In genomic region chr13:55472132-55473022, GRCm38 (mm10) we compare ENCODE assay signal across 8 mouse cellular contexts. TPM values are rescaled to one million over a fixed set of nuclear protein-coding genes. Genes with fewer than 3 reads are reported as not detected.
DNase-seq lines count a peak whose midpoint lies in the region; ATAC-seq lines count a peak whose summit lies in the region.

No protein-coding gene starts in this region.

- under 1% methylated on average over 91 of the region's 103 CpGs for WGBS in forebrain, embryonic 14.5 days
- WGBS in intestine, embryonic 14.5 days: under 1% methylated on average over 97 of the region's 103 CpGs
- WGBS in liver, embryonic 13.5 days (ENCODE audit: insufficient replicate concordance): under 1% methylated on average over 100 of the region's 103 CpGs
- WGBS in neural tube, embryonic 13.5 days: under 1% methylated on average over 92 of the region's 103 CpGs

- peak; percentile 49 to 65 for DNase-seq in spleen, adult 18-20 months
- DNase-seq in spleen, adult 12 weeks (ENCODE audit: low spot score): no peak
- DNase-seq in c-Kit-positive CD71-positive TER-119-negative erythroid progenitor cells, embryonic 14.5 days (ENCODE audit: low read depth): peak; percentile 27
- peak; percentile 79 for DNase-seq in forebrain, embryonic 14.5 days (ENCODE audit: low spot score)
- DNase-seq in intestine, embryonic 14.5 days (ENCODE audit: low spot score): peak; percentile 84
- no peak for DNase-seq in liver, embryonic 13.5 days
- peak; percentile 42 for DNase-seq in urinary bladder, postnatal 25 days (ENCODE audit: low spot score)

- ATAC-seq in forebrain, embryonic 14.5 days: peak; percentile 54
- ATAC-seq in intestine, embryonic 14.5 days (replicated peaks; ENCODE audit: low FRiP score, low TSS enrichment, low read depth): peak; percentile 54
- peak; percentile 46; the same call in 1 of the 2 replicates for ATAC-seq in liver, embryonic 13.5 days (ENCODE audit: low read depth)
- peak; percentile 60 for ATAC-seq in neural tube, embryonic 13.5 days (ENCODE audit: low read depth)

- H3K27ac ChIP-seq in forebrain, embryonic 14.5 days (ENCODE audit: low read depth, low read length): peak overlapping the region; percentile 92
- H3K27ac ChIP-seq in intestine, embryonic 14.5 days (ENCODE audit: low read depth): peak overlapping the region; percentile 60
- H3K27ac ChIP-seq in liver, embryonic 13.5 days: no peak overlapping the region
- H3K27ac ChIP-seq in neural tube, embryonic 13.5 days (replicated peaks): peak overlapping the region; percentile 92

- H3K4me3 ChIP-seq in forebrain, embryonic 14.5 days (ENCODE audit: low read depth, low read length): peak overlapping the region; percentile 48
- H3K4me3 ChIP-seq in intestine, embryonic 14.5 days (ENCODE audit: low read depth, low read length): peak overlapping the region; percentile 54
- H3K4me3 ChIP-seq in liver, embryonic 13.5 days (replicated peaks): peak overlapping the region; percentile 63
- peak overlapping the region; percentile 49 for H3K4me3 ChIP-seq in neural tube, embryonic 13.5 days

- H3K27me3 ChIP-seq in forebrain, embryonic 14.5 days (replicated peaks; ENCODE audit: control insufficient read depth, insufficient read depth, low read length): no peaks in the 10 kb centered on the region
- no peaks in the 10 kb centered on the region for H3K27me3 ChIP-seq in intestine, embryonic 14.5 days (replicated peaks; ENCODE audit: control insufficient read depth, insufficient read depth, low read length)
- H3K27me3 ChIP-seq in liver, embryonic 13.5 days: peaks cover 94% of the 10 kb centered on the region
- no peaks in the 10 kb centered on the region for H3K27me3 ChIP-seq in neural tube, embryonic 13.5 days

- no peaks in the 10 kb centered on the region for H3K9me3 ChIP-seq in forebrain, embryonic 14.5 days (replicated peaks; ENCODE audit: control insufficient read depth, low read length)
- H3K9me3 ChIP-seq in intestine, embryonic 14.5 days (ENCODE audit: control insufficient read depth, low read length): no peaks in the 10 kb centered on the region
- H3K9me3 ChIP-seq in liver, embryonic 13.5 days (replicated peaks): no peaks in the 10 kb centered on the region
- no peaks in the 10 kb centered on the region for H3K9me3 ChIP-seq in neural tube, embryonic 13.5 days

- peak overlapping the region; percentile 100 for H3K4me2 ChIP-seq in forebrain, embryonic 14.5 days (ENCODE audit: low read length)
- H3K4me2 ChIP-seq in intestine, embryonic 14.5 days (ENCODE audit: low read length): peak overlapping the region; percentile 100
- H3K4me2 ChIP-seq in liver, embryonic 13.5 days: peak overlapping the region; percentile 89
- peak overlapping the region; percentile 93 for H3K4me2 ChIP-seq in neural tube, embryonic 13.5 days

- peaks cover 45% of the 10 kb centered on the region for H3K36me3 ChIP-seq in forebrain, embryonic 14.5 days (ENCODE audit: control insufficient read depth, insufficient read depth, low read length)
- peaks cover 32% of the 10 kb centered on the region for H3K36me3 ChIP-seq in intestine, embryonic 14.5 days (ENCODE audit: control insufficient read depth, insufficient read depth, low read length)
- H3K36me3 ChIP-seq in liver, embryonic 13.5 days: no peaks in the 10 kb centered on the region
- H3K36me3 ChIP-seq in neural tube, embryonic 13.5 days: peaks cover 44% of the 10 kb centered on the region

- peak overlapping the region; percentile 87 for H3K9ac ChIP-seq in forebrain, embryonic 14.5 days (ENCODE audit: low read length)
- peak overlapping the region; percentile 56 for H3K9ac ChIP-seq in intestine, embryonic 14.5 days (ENCODE audit: low read length)
- H3K9ac ChIP-seq in liver, embryonic 13.5 days: peak overlapping the region; percentile 59
- H3K9ac ChIP-seq in neural tube, embryonic 13.5 days: peak overlapping the region; percentile 85

- H3K4me1 ChIP-seq in forebrain, embryonic 14.5 days (ENCODE audit: control insufficient read depth, insufficient read depth, low read length): peaks cover 51% of the 10 kb centered on the region
- H3K4me1 ChIP-seq in intestine, embryonic 14.5 days (replicated peaks; ENCODE audit: control insufficient read depth, insufficient read depth, low read length): peaks cover 7% of the 10 kb centered on the region; the same call in 1 of the 2 replicates
- peaks cover 29% of the 10 kb centered on the region for H3K4me1 ChIP-seq in liver, embryonic 13.5 days (replicated peaks)
- peaks cover 86% of the 10 kb centered on the region for H3K4me1 ChIP-seq in neural tube, embryonic 13.5 days (replicated peaks)

RNA-seq across cellular contexts. Expression of gene Prr7, which starts 8.3 kb away (rescaled TPM):
- 6.7 and 7.4 TPM in 2 replicates for polyA plus RNA-seq in forebrain, embryonic 14.5 days (2014; fragmentation: Nextera tagmentation; extraction: Ambion mirVana)
- 0.55 and 0.70 TPM in 2 replicates for polyA plus RNA-seq in intestine, embryonic 14.5 days (2014; fragmentation: Nextera tagmentation; extraction: Ambion mirVana)
- not detected in 2 replicates for polyA plus RNA-seq in liver, embryonic 13.5 days (2015; fragmentation: Nextera tagmentation; extraction: Ambion mirVana)
- 2.5 and 3.1 TPM in 2 replicates for polyA plus RNA-seq in neural tube, embryonic 13.5 days (2015; fragmentation: Nextera tagmentation; extraction: Ambion mirVana)

RNA-seq across cellular contexts. Expression of gene Dbn1, which starts 15.5 kb away (rescaled TPM):
- polyA plus RNA-seq in forebrain, embryonic 14.5 days (2014; fragmentation: Nextera tagmentation; extraction: Ambion mirVana): 396 and 523 TPM in 2 replicates
- 120 and 134 TPM in 2 replicates for polyA plus RNA-seq in intestine, embryonic 14.5 days (2014; fragmentation: Nextera tagmentation; extraction: Ambion mirVana)
- 11.5 and 12.3 TPM in 2 replicates for polyA plus RNA-seq in liver, embryonic 13.5 days (2015; fragmentation: Nextera tagmentation; extraction: Ambion mirVana)
- polyA plus RNA-seq in neural tube, embryonic 13.5 days (2015; fragmentation: Nextera tagmentation; extraction: Ambion mirVana): 574 and 615 TPM in 2 replicates

RNA-seq across cellular contexts. Expression of gene Grk6, which starts 27.5 kb away (rescaled TPM):
- 25.0 and 28.9 TPM in 2 replicates for polyA plus RNA-seq in forebrain, embryonic 14.5 days (2014; fragmentation: Nextera tagmentation; extraction: Ambion mirVana)
- polyA plus RNA-seq in intestine, embryonic 14.5 days (2014; fragmentation: Nextera tagmentation; extraction: Ambion mirVana): 43.4 and 55.1 TPM in 2 replicates
- 23.7 and 25.2 TPM in 2 replicates for polyA plus RNA-seq in liver, embryonic 13.5 days (2015; fragmentation: Nextera tagmentation; extraction: Ambion mirVana)
- polyA plus RNA-seq in neural tube, embryonic 13.5 days (2015; fragmentation: Nextera tagmentation; extraction: Ambion mirVana): 35.7 and 38.5 TPM in 2 replicates

RNA-seq across cellular contexts. Expression of gene Pdlim7, which starts 41.1 kb away (rescaled TPM):
- 124 and 127 TPM in 2 replicates for polyA plus RNA-seq in forebrain, embryonic 14.5 days (2014; fragmentation: Nextera tagmentation; extraction: Ambion mirVana)
- 253 and 260 TPM in 2 replicates for polyA plus RNA-seq in intestine, embryonic 14.5 days (2014; fragmentation: Nextera tagmentation; extraction: Ambion mirVana)
- 27.5 and 28.8 TPM in 2 replicates for polyA plus RNA-seq in liver, embryonic 13.5 days (2015; fragmentation: Nextera tagmentation; extraction: Ambion mirVana)
- 155 and 167 TPM in 2 replicates for polyA plus RNA-seq in neural tube, embryonic 13.5 days (2015; fragmentation: Nextera tagmentation; extraction: Ambion mirVana)

RNA-seq across cellular contexts. Expression of gene F12, which starts 45.8 kb away (rescaled TPM):
- polyA plus RNA-seq in forebrain, embryonic 14.5 days (2014; fragmentation: Nextera tagmentation; extraction: Ambion mirVana): not detected in 2 replicates
- polyA plus RNA-seq in intestine, embryonic 14.5 days (2014; fragmentation: Nextera tagmentation; extraction: Ambion mirVana): 0.16 TPM in 1 of 2 replicates, not detected in the other
- polyA plus RNA-seq in liver, embryonic 13.5 days (2015; fragmentation: Nextera tagmentation; extraction: Ambion mirVana): 56.5 and 59.8 TPM in 2 replicates
- polyA plus RNA-seq in neural tube, embryonic 13.5 days (2015; fragmentation: Nextera tagmentation; extraction: Ambion mirVana): 0.25 TPM in 1 of 2 replicates, not detected in the other

Comparison
In these comparisons a context has a peak if more than half of its experiments do, and no peak if none do; other contexts are left out.
1. DNase-seq: peak in spleen, adult 18-20 months (2 of 2), c-Kit-positive CD71-positive TER-119-negative erythroid progenitor cells, embryonic 14.5 days (single experiment), forebrain, embryonic 14.5 days (single experiment), intestine, embryonic 14.5 days (single experiment) and urinary bladder, postnatal 25 days (single experiment); none in spleen, adult 12 weeks (single experiment) and liver, embryonic 13.5 days (single experiment).
2. Peak in every context shown above with its lines, with median percentiles within 50 percentile points of each other: ATAC-seq, H3K4me2 ChIP-seq, H3K4me3 ChIP-seq and H3K9ac ChIP-seq.